Mouse (Mus musculus): ENCODE measurements around the gene Saxo1.

Gene Saxo1

GRCm38 (mm10) chr4:86416401-86417025 is 141.6 kb downstream of the Saxo1 start:
- DNase-seq = no peak

GRCm38 (mm10) chr4:86413388-86413787 is 144.7 kb downstream of the Saxo1 start:
- no peak for DNase-seq

- no peak for DNase-seq
Observed at GRCm38 (mm10) chr4:86410946-86411345, 147.2 kb downstream of the Saxo1 start.

- no peak for DNase-seq
Observed at GRCm38 (mm10) chr4:86408421-86408820, 149.7 kb downstream of the Saxo1 start.

- no peak for DNase-seq
Observed at GRCm38 (mm10) chr4:86407200-86407527, 151.0 kb downstream of the Saxo1 start.

GRCm38 (mm10) chr4:86406501-86407199 is 151.5 kb downstream of the Saxo1 start:
- no peak for DNase-seq

GRCm38 (mm10) chr4:86401116-86401515 is 157.0 kb downstream of the Saxo1 start:
- no peak for DNase-seq

GRCm38 (mm10) chr4:86397470-86397869 is 160.7 kb downstream of the Saxo1 start:
- no peak for DNase-seq

- no peak for DNase-seq
Observed at GRCm38 (mm10) chr4:86396672-86397288, 161.3 kb downstream of the Saxo1 start.

- no peak for DNase-seq
Observed at GRCm38 (mm10) chr4:86395636-86396035, 162.5 kb downstream of the Saxo1 start.

Measured in cerebellum, adult 18-20 months (tissue).